Mouse (Mus musculus) neural tube, embryonic 14.5 days (tissue): ENCODE results near the gene Slc22a15. TPM values are rescaled to one million over a fixed set of nuclear protein-coding genes. Genes with fewer than 3 reads are reported as not detected.
A peak's percentile ranks its signal among the peaks of the same experiment; 100 is the strongest.

Source experiments
- ATAC-seq: fragments of 200-750 bp; cut with Nextera tagmentation; 2 replicates; pipeline ENCODE4 v1.8.0; 2017; ENCODE audit warnings: low read depth, mild to moderate bottlenecking, moderate TSS enrichment, moderate library complexity
- H3K27ac ChIP-seq: fragments of 300-500 bp; sonication (generic); 2 replicates; pipeline ENCODE4 v1.5.1; 2014; ENCODE audit warnings: low read depth, mild to moderate bottlenecking, control low read depth, low read length, moderate library complexity, mixed read lengths
- H3K27me3 ChIP-seq: fragments of 300-500 bp; sonication (generic); 2 replicates; pipeline ENCODE4 v1.6.1; 2014; ENCODE audit warnings: low read length; ENCODE audit not compliant: control insufficient read depth, insufficient read depth
- H3K36me3 ChIP-seq: fragments of 300-500 bp; sonication (generic); 2 replicates; pipeline ENCODE4 v1.6.1; 2014; ENCODE audit warnings: low read length, mixed read lengths; ENCODE audit not compliant: control insufficient read depth, insufficient read depth
- H3K4me1 ChIP-seq: fragments of 300-500 bp; sonication (generic); 2 replicates; pipeline ENCODE4 v1.6.1; 2014; ENCODE audit warnings: low read length; ENCODE audit not compliant: control insufficient read depth, insufficient read depth
- H3K4me2 ChIP-seq: fragments of 300-500 bp; sonication (generic); 2 replicates; pipeline ENCODE4 v1.6.1; 2014; ENCODE audit warnings: mild to moderate bottlenecking, low read depth, low read length, control low read depth
- H3K4me3 ChIP-seq: fragments of 300-500 bp; sonication (generic); 2 replicates; pipeline ENCODE4 v1.5.1; 2014; ENCODE audit warnings: low read depth, low read length, control low read depth, mixed read lengths
- H3K9ac ChIP-seq: fragments of 300-500 bp; sonication (generic); replicated peaks from 2 replicates; pipeline ENCODE4 v1.6.1; 2014; ENCODE audit warnings: low read depth, mild to moderate bottlenecking, control low read depth, low read length, mixed read lengths
- H3K9me3 ChIP-seq: fragments of 300-500 bp; sonication (generic); 2 replicates; pipeline ENCODE4 v1.6.1; 2016; ENCODE audit warnings: low read length; ENCODE audit not compliant: control insufficient read depth
- WGBS: fragments of 180-500 bp; shearing (Covaris S2); extraction: QIAGEN DNeasy Blood & Tissue Kit; methylation state at CpG from one replicate; pipeline ENCODE4 v1.1.7; 2014; 5-methylcytosine and 5-hydroxymethylcytosine counted together
- polyA plus RNA-seq: library from polyadenylated mRNA; unstranded; fragments of >200 nt; fragmentation: Nextera tagmentation; extraction: Ambion mirVana; gene quantifications from 2 replicates; pipeline ENCODE4 v1.2.1, GENCODE M21; 2014

Gene Slc22a15
- polyA plus RNA-seq, 1 experiment from 2014 or later, result 6.1 TPM

DNA sequence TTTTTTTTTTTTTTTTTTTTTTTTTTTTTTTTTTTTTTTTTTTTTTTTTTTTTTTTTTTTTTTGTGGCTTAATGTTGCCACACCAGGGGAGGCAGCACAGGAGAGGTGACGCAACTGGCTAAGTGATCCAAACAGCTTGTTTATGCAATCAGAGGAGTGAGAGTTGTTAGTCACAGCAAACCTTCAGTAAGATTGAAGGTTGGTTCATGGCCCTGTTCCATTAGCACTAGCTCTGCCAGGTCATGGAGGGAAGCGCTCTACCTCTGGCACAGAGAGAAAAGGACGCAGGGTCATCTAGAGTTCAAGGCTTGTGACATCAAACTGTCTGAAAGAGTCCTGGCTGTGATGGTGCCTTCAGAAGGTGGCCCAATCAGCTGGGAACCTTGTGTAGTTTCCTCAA is 24.3 kb upstream of the Slc22a15 start:
- Histone ChIP-seq H3K27ac (no peak overlapping the region), H3K27me3 (no peaks in the 10 kb centered on the region), H3K4me2 (no peak overlapping the region), H3K4me3 (no peak overlapping the region), H3K4me1 (no peaks in the 10 kb centered on the region), H3K9me3 (no peaks in the 10 kb centered on the region), H3K36me3 (no peaks in the 10 kb centered on the region), H3K9ac (no peak overlapping the region)
- no peak for ATAC-seq
- 60% methylated on average over 3 of the region's 3 CpGs for WGBS

DNA sequence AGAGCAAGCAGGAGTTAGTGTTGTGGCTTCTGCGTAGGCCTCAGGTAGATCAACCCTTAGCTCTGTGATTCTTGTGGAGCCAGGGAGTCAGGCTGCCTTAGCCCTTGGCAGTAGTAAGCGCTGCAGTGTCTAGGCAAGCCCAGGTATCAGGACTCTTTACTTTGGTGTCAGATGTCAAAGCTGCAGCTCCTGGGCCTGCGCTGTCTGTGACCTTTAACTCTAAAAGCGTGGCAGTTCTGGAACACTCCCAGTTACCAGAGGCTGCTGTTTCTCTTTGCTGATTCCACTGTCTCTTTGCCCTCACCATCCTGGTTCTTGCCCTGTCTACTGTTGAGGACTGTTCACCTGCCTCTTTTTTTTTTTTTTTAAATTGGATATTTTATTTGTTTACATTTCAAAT is 23.0 kb upstream of the Slc22a15 start:
- Histone ChIP-seq H3K27ac (no peak overlapping the region), H3K4me3 (no peak overlapping the region), H3K27me3 (no peaks in the 10 kb centered on the region), H3K36me3 (no peaks in the 10 kb centered on the region), H3K4me2 (no peak overlapping the region), H3K4me1 (no peaks in the 10 kb centered on the region), H3K9me3 (no peaks in the 10 kb centered on the region), H3K9ac (no peak overlapping the region)
- WGBS, result 88% methylated on average over 4 of the region's 4 CpGs
- ATAC-seq, result no peak

DNA sequence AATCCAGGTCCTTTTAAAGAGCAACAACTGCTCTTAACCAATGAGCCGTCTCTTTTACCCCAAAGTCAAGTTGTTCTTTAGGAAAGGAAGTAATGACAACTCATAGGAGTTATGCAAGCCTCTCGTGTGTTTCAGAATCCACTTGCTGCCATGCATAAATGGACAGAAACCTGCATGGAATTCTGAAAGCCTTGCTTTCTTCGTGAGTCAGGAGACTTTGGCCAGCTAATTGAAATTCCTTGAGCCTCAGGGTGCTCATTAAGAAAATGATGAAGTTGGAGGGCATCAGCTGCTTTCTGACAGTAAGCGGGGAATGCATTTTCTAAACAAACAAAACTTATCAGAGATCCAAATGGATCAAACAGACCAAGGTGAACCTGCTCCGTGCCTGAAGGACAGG is 21.0 kb upstream of the Slc22a15 start:
- no peak overlapping the region for H3K4me2 ChIP-seq
- H3K9me3 ChIP-seq, result no peaks in the 10 kb centered on the region
- H3K27me3 ChIP-seq, result no peaks in the 10 kb centered on the region
- H3K36me3 ChIP-seq, result no peaks in the 10 kb centered on the region
- H3K27ac ChIP-seq, result no peak overlapping the region
- 81% methylated on average over 5 of the region's 5 CpGs for WGBS
- H3K4me1 ChIP-seq, result no peaks in the 10 kb centered on the region
- no peak overlapping the region for H3K9ac ChIP-seq
- no peak for ATAC-seq
- H3K4me3 ChIP-seq, result no peak overlapping the region

DNA sequence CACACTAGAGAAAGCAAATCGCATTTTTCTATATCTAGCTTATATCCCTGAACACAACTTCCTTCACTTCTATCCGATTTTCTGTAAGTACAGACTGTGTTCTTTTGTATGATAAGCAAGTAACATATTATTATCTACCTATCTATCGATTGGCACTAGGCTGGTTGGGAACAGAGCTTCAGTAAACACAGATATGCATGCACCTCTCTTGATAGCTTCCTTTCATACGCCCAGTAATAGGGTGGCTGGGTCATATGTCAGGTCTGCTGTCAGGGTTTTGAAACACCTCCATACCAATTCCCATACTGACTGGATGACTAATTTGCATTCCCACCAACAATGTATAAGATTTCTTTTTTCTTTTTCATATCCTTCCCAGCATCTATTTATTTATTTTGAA is 16.2 kb upstream of the Slc22a15 start:
- H3K4me1 ChIP-seq, result no peaks in the 10 kb centered on the region
- no peak overlapping the region for H3K27ac ChIP-seq
- H3K4me2 ChIP-seq, result no peak overlapping the region
- no peak for ATAC-seq
- H3K9me3 ChIP-seq, result no peaks in the 10 kb centered on the region
- no peak overlapping the region for H3K4me3 ChIP-seq
- no peak overlapping the region for H3K9ac ChIP-seq
- WGBS, result 82% methylated on average over 4 of the region's 4 CpGs
- H3K27me3 ChIP-seq, result no peaks in the 10 kb centered on the region
- H3K36me3 ChIP-seq, result no peaks in the 10 kb centered on the region

DNA sequence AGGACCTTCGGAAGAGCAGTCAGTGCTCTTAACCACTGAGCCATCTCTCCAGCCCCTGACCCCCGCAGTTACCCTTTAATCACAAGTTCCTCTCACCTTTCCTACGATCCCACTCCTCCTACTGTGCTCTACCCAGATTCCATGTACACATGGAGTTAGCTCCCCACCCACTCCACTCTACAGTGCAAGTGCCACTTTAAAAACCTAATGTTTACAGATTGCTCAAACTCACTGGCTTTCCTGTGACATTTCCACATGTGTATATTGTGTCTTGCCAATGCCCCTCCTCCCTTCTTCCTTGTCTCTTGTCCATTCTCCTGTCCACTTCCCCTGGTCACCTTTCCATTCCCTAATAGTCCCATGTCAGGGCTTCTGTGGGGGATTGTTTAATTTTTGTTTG is 15.6 kb upstream of the Slc22a15 start:
- no peak overlapping the region for H3K27ac ChIP-seq
- no peak for ATAC-seq
- H3K36me3 ChIP-seq, result no peaks in the 10 kb centered on the region
- no peak overlapping the region for H3K9ac ChIP-seq
- WGBS, result 89% methylated on average over 3 of the region's 3 CpGs
- H3K4me3 ChIP-seq, result no peak overlapping the region
- H3K4me1 ChIP-seq, result no peaks in the 10 kb centered on the region
- no peaks in the 10 kb centered on the region for H3K9me3 ChIP-seq
- H3K27me3 ChIP-seq, result no peaks in the 10 kb centered on the region
- H3K4me2 ChIP-seq, result no peak overlapping the region

DNA sequence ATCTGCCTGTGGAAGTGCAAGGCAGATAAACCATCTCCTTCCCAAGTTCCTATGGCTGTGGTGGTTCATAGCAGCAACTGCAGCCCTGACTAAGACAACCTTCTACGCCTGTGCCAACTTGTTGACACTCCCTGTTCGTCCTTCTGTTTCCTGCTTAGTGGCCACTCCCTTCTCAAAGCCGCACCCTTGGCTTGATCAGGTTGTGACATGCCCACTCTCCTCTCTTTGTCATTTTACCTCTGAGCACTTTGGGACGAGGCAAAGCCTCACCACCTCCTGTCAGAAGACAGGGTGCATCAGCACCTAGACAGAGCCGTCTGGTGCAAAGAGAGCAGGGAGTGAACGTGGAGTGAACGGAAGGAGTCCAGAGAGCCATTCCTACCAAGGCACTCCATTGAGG is 14.9 kb upstream of the Slc22a15 start:
- H3K27ac ChIP-seq, result no peak overlapping the region
- WGBS, result 77% methylated on average over 7 of the region's 7 CpGs
- no peak overlapping the region for H3K4me3 ChIP-seq
- no peaks in the 10 kb centered on the region for H3K9me3 ChIP-seq
- ATAC-seq, result no peak
- no peaks in the 10 kb centered on the region for H3K27me3 ChIP-seq
- no peak overlapping the region for H3K9ac ChIP-seq
- no peak overlapping the region for H3K4me2 ChIP-seq
- H3K4me1 ChIP-seq, result no peaks in the 10 kb centered on the region
- H3K36me3 ChIP-seq, result no peaks in the 10 kb centered on the region

DNA sequence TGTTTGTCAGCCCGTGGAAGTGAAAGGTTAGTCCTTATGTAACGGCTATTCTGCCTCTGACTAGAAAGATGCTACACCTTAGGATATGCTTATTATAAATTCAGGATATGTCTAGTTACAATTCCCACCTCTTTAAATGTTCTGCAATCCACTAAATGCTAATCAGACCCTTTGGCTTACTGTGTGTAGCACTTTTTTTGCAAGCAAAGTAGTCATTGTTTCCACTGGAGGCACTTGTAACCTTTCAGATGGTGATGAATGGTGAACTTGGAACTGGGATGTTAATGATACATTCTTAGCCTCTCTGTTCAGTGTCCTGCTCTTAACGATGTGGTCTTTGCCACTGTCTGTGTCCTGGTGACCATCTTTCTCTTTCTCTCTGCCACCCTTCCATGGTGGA is 12.1 kb upstream of the Slc22a15 start:
- H3K36me3 ChIP-seq, result no peaks in the 10 kb centered on the region
- WGBS, result 56% methylated on average over 3 of the region's 3 CpGs

DNA sequence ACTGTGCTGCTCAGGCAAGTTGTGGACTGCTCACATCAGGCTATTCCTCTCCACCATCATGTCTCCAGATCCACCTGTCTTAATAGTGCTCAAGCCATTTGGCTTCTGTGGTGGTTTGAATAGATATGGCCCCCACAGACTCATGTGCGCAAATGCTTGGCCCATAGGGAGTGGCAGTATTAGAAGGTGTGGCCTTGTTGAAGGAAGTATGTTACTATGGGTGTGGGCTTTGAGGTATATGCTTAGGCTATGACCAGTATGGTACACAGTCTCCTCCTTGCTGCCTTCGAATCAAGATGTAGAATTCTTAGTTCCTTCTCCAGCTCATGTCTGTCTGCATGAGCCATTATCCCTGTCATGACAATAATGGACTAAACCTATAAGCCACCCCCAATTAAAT is 9.6 kb upstream of the Slc22a15 start:
- Histone ChIP-seq H3K36me3 (no peaks in the 10 kb centered on the region), H3K9me3 (no peaks in the 10 kb centered on the region), H3K4me2 (no peak overlapping the region), H3K27ac (no peak overlapping the region), H3K4me3 (no peak overlapping the region), H3K27me3 (no peaks in the 10 kb centered on the region), H3K9ac (no peak overlapping the region), H3K4me1 (no peaks in the 10 kb centered on the region; the same call in 1 of the 2 replicates)
- ATAC-seq, result no peak
- 92% methylated on average over 2 of the region's 2 CpGs for WGBS

More for the DNA sequence above, 12.1 kb upstream of the Slc22a15 start:
- H3K4me1 ChIP-seq, result no peaks in the 10 kb centered on the region
- no peak overlapping the region for H3K4me2 ChIP-seq
- no peaks in the 10 kb centered on the region for H3K9me3 ChIP-seq
- ATAC-seq, result no peak
- no peak overlapping the region for H3K27ac ChIP-seq
- H3K4me3 ChIP-seq, result no peak overlapping the region
- H3K27me3 ChIP-seq, result no peaks in the 10 kb centered on the region
- H3K9ac ChIP-seq, result no peak overlapping the region

DNA sequence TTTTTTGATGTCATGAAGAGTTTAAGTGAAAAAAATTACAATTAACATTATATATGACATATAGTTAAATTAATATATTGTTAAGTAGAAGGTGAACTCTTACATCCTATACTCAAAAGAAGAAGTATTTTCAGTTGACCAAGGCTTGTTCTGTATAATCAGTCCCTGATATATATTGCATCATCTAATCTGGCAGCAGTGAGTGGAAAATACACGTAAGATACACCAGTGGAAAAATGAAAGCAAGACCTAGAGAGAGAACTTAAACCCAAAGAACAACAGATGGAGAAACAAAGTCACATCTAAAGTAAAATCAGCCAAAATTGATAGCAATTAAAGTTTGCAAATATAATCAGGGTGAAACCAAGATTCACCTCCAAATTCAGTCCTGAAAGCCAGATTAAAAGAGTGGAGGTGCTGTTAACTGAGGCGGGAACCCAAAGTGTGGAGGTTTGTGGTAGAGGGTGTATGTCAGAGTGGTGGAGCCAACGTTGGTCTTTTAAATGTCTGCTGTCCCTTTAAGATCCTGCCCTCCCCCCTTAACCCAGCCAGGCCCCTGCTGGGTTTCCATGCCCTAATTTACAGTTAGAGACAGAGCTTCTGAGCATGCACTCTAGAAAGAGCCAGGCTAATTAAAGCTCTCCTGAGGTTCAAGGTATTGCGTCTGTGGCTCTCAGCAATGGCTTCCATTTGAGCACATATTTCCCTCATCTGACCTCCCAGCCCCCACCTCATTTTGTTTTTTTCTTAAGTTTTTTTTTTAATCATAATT is 5.0 kb upstream of the Slc22a15 start:
- 0 out of 2 replicates have a peak, but pooled peaks have one; percentile 25 for ATAC-seq
- Histone ChIP-seq H3K4me1 (peaks cover 6% of the 10 kb centered on the region; the same call in 1 of the 2 replicates), H3K27ac (no peak overlapping the region), H3K4me3 (no peak overlapping the region), H3K27me3 (no peaks in the 10 kb centered on the region), H3K4me2 (no peak overlapping the region), H3K9ac (no peak overlapping the region), H3K36me3 (no peaks in the 10 kb centered on the region), H3K9me3 (no peaks in the 10 kb centered on the region)
- WGBS, result 34% methylated on average over 4 of the region's 4 CpGs
